Mouse (Mus musculus) CH12.LX (cell line): Measurements from ENCODE around the gene Fbxw27. TPM values are rescaled to one million over a fixed set of nuclear protein-coding genes. Genes with fewer than 3 reads are reported as not detected.

Experiments used
- DNase-seq: peaks from one replicate; pipeline ENCODE4 v3.0.0-alpha.2; 2013; ENCODE audit errors: extremely low read depth
- H3K27ac ChIP-seq: 2 replicates; pipeline ENCODE4 v1.5.1; 2012; ENCODE audit warnings: low read depth, mild to moderate bottlenecking, control low read depth, moderate library complexity; ENCODE audit not compliant: insufficient read depth
- H3K27me3 ChIP-seq: replicated peaks from 2 replicates; pipeline ENCODE3; 2012; ENCODE audit warnings: inconsistent platforms
- H3K36me3 ChIP-seq, 2 experiments: replicated peaks in 1 of 2; 2 replicates each; pipeline versions ENCODE3 to v1.6.1; 2012; ENCODE audit warnings: inconsistent platforms in 1 of 2, low read length in 1 of 2, mild to moderate bottlenecking in 1 of 2, mixed read lengths in 1 of 2, moderate library complexity in 1 of 2; ENCODE audit not compliant: control insufficient read depth in 1 of 2, insufficient read depth in 1 of 2
- H3K4me1 ChIP-seq, 2 experiments: 2 replicates each; pipeline ENCODE4 v1.6.1; 2012; ENCODE audit warnings: inconsistent platforms in 1 of 2, moderate library complexity in 1 of 2; ENCODE audit not compliant: insufficient read depth in 2 of 2, control insufficient read depth in 1 of 2
- H3K4me2 ChIP-seq: 2 replicates; pipeline ENCODE4 v1.6.1; 2012; ENCODE audit warnings: low read depth, mild to moderate bottlenecking, control low read depth; ENCODE audit not compliant: poor library complexity, insufficient read depth, severe bottlenecking
- H3K4me3 ChIP-seq, 3 experiments: fragments of 150-350 bp in 1 of 3; sonication (generic) in 1 of 3; replicated peaks in 1 of 3; 2 replicates each; pipeline versions ENCODE3 to v1.5.1; 2011 to 2012; ENCODE audit warnings: low read depth in 2 of 3, low read length in 2 of 3, mild to moderate bottlenecking in 2 of 3, moderate library complexity in 2 of 3, control low read depth in 1 of 3, improper control_type of control experiment in 1 of 3, inconsistent platforms in 1 of 3, mixed read lengths in 1 of 3; ENCODE audit not compliant: poor library complexity in 1 of 3
- H3K79me2 ChIP-seq: replicated peaks from 2 replicates; pipeline ENCODE4 v1.6.1; 2012; ENCODE audit warnings: mild to moderate bottlenecking, moderate library complexity; ENCODE audit not compliant: control insufficient read depth, poor library complexity, insufficient read depth, severe bottlenecking; ENCODE audit errors: extremely low read depth
- H3K9ac ChIP-seq: 2 replicates; pipeline ENCODE4 v1.6.1; 2012; ENCODE audit warnings: low read depth, mild to moderate bottlenecking, control low read depth, moderate library complexity; ENCODE audit not compliant: insufficient read depth
- H3K9me3 ChIP-seq: replicated peaks from 2 replicates; pipeline ENCODE3; 2012; ENCODE audit warnings: low read length, inconsistent platforms, mixed read lengths
- CHD2 ChIP-seq: IDR thresholded peaks from 2 replicates; pipeline ENCODE4 v1.6.1; 2011; ENCODE audit warnings: low read length, improper control_type of control experiment
- CTCF ChIP-seq, 2 experiments: IDR thresholded peaks in 1 of 2; conservative IDR thresholded peaks in 1 of 2; 2 replicates each; pipeline ENCODE4 v1.5.1; 2011 to 2012; ENCODE audit warnings: low read depth in 2 of 2, low read length in 2 of 2, improper control_type of control experiment in 1 of 2, inconsistent platforms in 1 of 2, mild to moderate bottlenecking in 1 of 2, moderate library complexity in 1 of 2
- E2F4 ChIP-seq: IDR thresholded peaks from 2 replicates; pipeline ENCODE4 v1.6.1; 2011; ENCODE audit warnings: low read depth, low read length, improper control_type of control experiment; ENCODE audit not compliant: insufficient replicate concordance
- HCFC1 ChIP-seq: IDR thresholded peaks from 2 replicates; pipeline ENCODE4 v1.6.1; 2012; ENCODE audit warnings: low read depth, mild to moderate bottlenecking, inconsistent platforms, low read length, improper control_type of control experiment
- JUN ChIP-seq: IDR thresholded peaks from 2 replicates; pipeline ENCODE4 v1.6.1; 2011; ENCODE audit warnings: low read depth, mild to moderate bottlenecking, low read length, improper control_type of control experiment, moderate library complexity; ENCODE audit not compliant: insufficient read depth
- JUND ChIP-seq: conservative IDR thresholded peaks from 2 replicates; pipeline ENCODE4 v1.6.1; 2011; ENCODE audit warnings: low read depth, low read length, improper control_type of control experiment
- KAT2A ChIP-seq: IDR thresholded peaks from 2 replicates; pipeline ENCODE4 v1.6.1; 2012; ENCODE audit warnings: low read length, improper control_type of control experiment, inconsistent platforms; ENCODE audit not compliant: insufficient replicate concordance
- MAFK ChIP-seq: IDR thresholded peaks from 2 replicates; pipeline ENCODE4 v1.6.1; 2011; ENCODE audit warnings: low read length, improper control_type of control experiment; ENCODE audit not compliant: insufficient replicate concordance
- MAX ChIP-seq: IDR thresholded peaks from 2 replicates; pipeline ENCODE4 v1.6.1; 2011; ENCODE audit warnings: low read length, improper control_type of control experiment
- MAZ ChIP-seq: IDR thresholded peaks from 2 replicates; pipeline ENCODE4 v1.6.1; 2012; ENCODE audit warnings: low read depth, mild to moderate bottlenecking, inconsistent platforms, low read length, improper control_type of control experiment, moderate library complexity
- MYC ChIP-seq: IDR thresholded peaks from 2 replicates; pipeline ENCODE4 v1.6.1; 2011; ENCODE audit warnings: low read depth, mild to moderate bottlenecking, improper control_type of control experiment, low read length
- NELFE ChIP-seq: IDR thresholded peaks from 2 replicates; pipeline ENCODE4 v1.6.1; 2011; ENCODE audit warnings: low read depth, low read length, improper control_type of control experiment
- NRF1 ChIP-seq: IDR thresholded peaks from 2 replicates; pipeline ENCODE4 v1.6.1; 2014; ENCODE audit warnings: low read depth, mild to moderate bottlenecking, inconsistent platforms, low read length, improper control_type of control experiment, moderate library complexity
- PAX5 ChIP-seq: IDR thresholded peaks from 2 replicates; pipeline ENCODE4 v1.6.1; 2012; ENCODE audit warnings: low read length, inconsistent platforms, mixed read lengths
- POLR2A ChIP-seq: IDR thresholded peaks from 2 replicates; pipeline ENCODE4 v1.6.1; 2011; ENCODE audit warnings: low read depth, mild to moderate bottlenecking, improper control_type of control experiment, low read length
- RAD21 ChIP-seq: IDR thresholded peaks from 2 replicates; pipeline ENCODE4 v1.6.1; 2011; ENCODE audit warnings: low read depth, mild to moderate bottlenecking, low read length, improper control_type of control experiment, moderate library complexity
- RCOR1 ChIP-seq: conservative IDR thresholded peaks from 2 replicates; pipeline ENCODE4 v1.6.1; 2012; ENCODE audit warnings: low read depth, mild to moderate bottlenecking, inconsistent platforms, low read length, improper control_type of control experiment
- SIN3A ChIP-seq: IDR thresholded peaks from 2 replicates; pipeline ENCODE4 v1.6.1; 2012; ENCODE audit warnings: low read length, improper control_type of control experiment, inconsistent platforms
- SMC3 ChIP-seq: IDR thresholded peaks from 2 replicates; pipeline ENCODE4 v1.6.1; 2011; ENCODE audit warnings: low read depth, low read length, improper control_type of control experiment
- TBP ChIP-seq: conservative IDR thresholded peaks from 2 replicates; pipeline ENCODE4 v1.6.1; 2011; ENCODE audit warnings: low read depth, low read length, improper control_type of control experiment
- TCF12 ChIP-seq: IDR thresholded peaks from 2 replicates; pipeline ENCODE4 v1.6.1; 2014; ENCODE audit warnings: low read depth, mild to moderate bottlenecking, inconsistent platforms, low read length, improper control_type of control experiment
- UBTF ChIP-seq: IDR thresholded peaks from 2 replicates; pipeline ENCODE4 v1.6.1; 2012; ENCODE audit warnings: low read depth, mild to moderate bottlenecking, inconsistent platforms, low read length, improper control_type of control experiment, moderate library complexity
- ZC3H11A ChIP-seq: IDR thresholded peaks from 2 replicates; pipeline ENCODE4 v1.6.1; 2012; ENCODE audit warnings: low read depth, mild to moderate bottlenecking, inconsistent platforms, low read length, improper control_type of control experiment
- ZKSCAN1 ChIP-seq: IDR thresholded peaks from 2 replicates; pipeline ENCODE4 v1.6.1; 2012; ENCODE audit warnings: low read depth, inconsistent platforms, low read length, improper control_type of control experiment, borderline replicate concordance
- ZMIZ1 ChIP-seq: IDR thresholded peaks from 2 replicates; pipeline ENCODE4 v1.6.1; 2012; ENCODE audit warnings: low read depth, mild to moderate bottlenecking, inconsistent platforms, low read length, improper control_type of control experiment
- dilution Hi-C: fragments of 300-500 bp; cut with MboI; formaldehyde crosslinking; loops from 2 replicates; pipeline ENCODE4 v1.14.3; 2020; ENCODE audit warnings: low sequenced_read_pairs; ENCODE audit not compliant: extremely low pct_unique_long_range_greater_than_20kb, extremely low pct_ligation_motif_present
- in situ Hi-C: fragments of 300-500 bp; cut with MboI; formaldehyde crosslinking; loops from 3 replicates; pipeline ENCODE4 v1.14.3; 2019; ENCODE audit warnings: low sequenced_read_pairs, low pct_ligation_motif_present, low pct_unique_long_range_greater_than_20kb, mixed read lengths
- polyA plus RNA-seq: library from polyadenylated mRNA; unstranded; fragments of >175 nt; gene quantifications from 2 replicates; pipeline ENCODE4 v1.2.1, GENCODE M21; 2012; ENCODE audit warnings: low read depth; ENCODE audit not compliant: insufficient read length
- total RNA-seq, 2 experiments: library from RNA; depleted of rRNA; stranded (reverse); fragments of 300-350 nt in 1 of 2; fragments of >200 nt in 1 of 2; gene quantifications; 2 replicates each; pipeline ENCODE4 v1.2.3; 2012 to 2014

The Fbxw27 gene
- total and polyA plus RNA-seq, 3 experiments, result not detected

DNA sequence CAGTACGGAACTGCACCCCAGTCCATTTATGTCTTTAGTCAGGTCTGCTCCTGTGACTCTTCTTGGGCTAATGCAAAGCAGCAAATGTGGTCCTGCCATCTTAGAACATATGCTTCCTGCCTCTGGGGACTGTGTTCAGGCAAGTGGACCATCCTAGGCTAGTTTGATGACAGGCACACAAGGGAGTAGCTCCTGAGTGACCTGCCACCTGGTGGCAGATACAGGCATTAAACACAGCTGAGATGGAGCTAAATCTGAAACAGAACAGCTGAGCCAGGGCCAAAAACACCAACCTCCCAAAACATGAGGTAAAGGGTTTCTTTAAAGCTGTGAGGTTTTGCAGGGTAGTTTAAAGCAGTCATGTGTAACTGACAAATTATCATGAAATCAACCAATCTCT, 7.6 kb upstream of the Fbxw27 start:
- Histone ChIP-seq H3K4me1 (no peaks in the 10 kb centered on the region), H3K27me3 (peaks cover 28% of the 10 kb centered on the region), H3K9me3 (peaks cover 5% of the 10 kb centered on the region), H3K4me2 (no peak overlapping the region), H3K9ac (no peak overlapping the region), H3K4me3 (no peak overlapping the region)
- dilution Hi-C loops, result no loop called here
- TF ChIP-seq SIN3A (no peak), POLR2A (no peak), TCF12 (no peak), SMC3 (peak; percentile 75), UBTF (no peak), MAZ (no peak), JUN (no peak), NELFE (no peak), JUND (no peak), ZMIZ1 (no peak), CHD2 (no peak), CTCF (conservative IDR thresholded peaks at IDR 0.05 in 1 of 2, IDR thresholded peaks at IDR 0.05 in 1 of 2; ENCODE audit: low read depth in 2 of 2, low read length in 2 of 2) (peak; percentile 69 to 70; a peak in 3 of 4 replicates), MAX (no peak), HCFC1 (no peak), RAD21 (peak; percentile 39), NRF1 (no peak), ZKSCAN1 (no peak), RCOR1 (no peak), TBP (no peak), PAX5 (no peak)
- TF ChIP-seq, all 38 proteins: peak for 3
- H3K36me3 ChIP-seq, result no peaks in the 10 kb centered on the region
- peak; percentile 41 for DNase-seq
- H3K79me2 ChIP-seq, result no peaks in the 10 kb centered on the region
- H3K27ac ChIP-seq, result no peak overlapping the region
- in situ Hi-C loops, result no loop called here

- H3K9ac ChIP-seq, result no peak overlapping the region
Observed at GRCm38 (mm10) chr9:109795811-109796210, 5.3 kb upstream of the Fbxw27 start.

More at GRCm38 (mm10) chr9:109795811-109796210, 5.3 kb upstream of the Fbxw27 start:
- in situ Hi-C loops (no loop called here), dilution Hi-C loops (no loop called here)
- no peaks in the 10 kb centered on the region for H3K4me1 ChIP-seq
- no peaks in the 10 kb centered on the region for H3K36me3 ChIP-seq
- peaks cover 5% of the 10 kb centered on the region for H3K9me3 ChIP-seq
- no peak for TF ChIP-seq ZC3H11A
- TF ChIP-seq NRF1, result no peak
- TF ChIP-seq MAX, result no peak
- no peak for TF ChIP-seq MAZ
- no peak for TF ChIP-seq KAT2A
- TF ChIP-seq MAFK, result no peak
- TF ChIP-seq NELFE, result no peak
- TF ChIP-seq E2F4, result no peak
- no peak for TF ChIP-seq PAX5
- no peak for TF ChIP-seq MYC
- TF ChIP-seq ZKSCAN1, result no peak
- TF ChIP-seq TCF12, result no peak
- H3K27ac ChIP-seq, result no peak overlapping the region
- no peak for DNase-seq
- H3K4me3 ChIP-seq, result no peak overlapping the region
- H3K79me2 ChIP-seq, result no peaks in the 10 kb centered on the region
- no peak overlapping the region for H3K4me2 ChIP-seq
- peaks cover 37% of the 10 kb centered on the region for H3K27me3 ChIP-seq
